ENCODE assay signal across 20 mouse cellular contexts in the genomic region with DNA sequence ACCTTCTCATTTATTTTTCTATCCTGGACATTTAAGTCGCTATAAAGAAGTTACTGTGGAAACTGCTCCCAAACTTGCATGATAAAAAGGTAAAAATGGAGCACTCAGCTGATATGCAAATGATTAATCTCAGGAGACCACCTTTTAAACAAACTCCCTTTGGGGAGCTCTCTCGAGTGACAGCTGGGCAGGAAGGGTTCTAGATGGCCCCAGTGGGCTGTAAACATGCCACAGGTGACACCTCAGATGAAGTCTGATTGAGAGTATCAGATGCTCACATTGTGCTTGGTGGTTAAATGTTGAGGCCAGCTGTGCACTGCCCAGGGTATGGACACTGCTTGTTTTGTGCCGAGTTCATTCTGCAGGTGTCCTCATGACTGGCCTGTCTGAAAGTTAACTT.
"Had no signal": no experiment of that assay in that cellular context is flagged by ENCODE, and none has a peak within 500 bp of the region (broad histone marks: within the 10 kb centered on the region; RNA-seq: fewer than 3 reads in every experiment).

No protein-coding gene starts in this region.

- H3K9me3 ChIP-seq: limb, embryonic 10.5 days; limb, embryonic 13.5 days; liver, embryonic 13.5 days; megakaryocyte, embryonic 14.5 days; midbrain, embryonic 12.5 days; midbrain, embryonic 15.5 days; neural tube, embryonic 12.5 days; neural tube, embryonic 15.5 days; stomach, embryonic 15.5 days had no signal

- H3K4me2 ChIP-seq: limb, embryonic 13.5 days; liver, embryonic 13.5 days; lung, embryonic 14.5 days; midbrain, embryonic 12.5 days; midbrain, embryonic 15.5 days; neural tube, embryonic 12.5 days; neural tube, embryonic 15.5 days; stomach, embryonic 15.5 days had no signal

- H3K4me3 ChIP-seq: limb, embryonic 10.5 days; limb, embryonic 13.5 days; liver, embryonic 13.5 days; megakaryocyte, embryonic 14.5 days; midbrain, embryonic 12.5 days; midbrain, embryonic 15.5 days; neural tube, embryonic 12.5 days; neural tube, embryonic 15.5 days; stomach, embryonic 15.5 days had no signal

- H3K27ac ChIP-seq: limb, embryonic 10.5 days; limb, embryonic 13.5 days; liver, embryonic 13.5 days; midbrain, embryonic 12.5 days; midbrain, embryonic 15.5 days; neural tube, embryonic 12.5 days; neural tube, embryonic 15.5 days; stomach, embryonic 15.5 days had no signal

- DNase-seq: kidney, adult 18-20 months; kidney, adult 9 months; kidney, postnatal 14 days; kidney, postnatal 4 days; liver; liver, embryonic 13.5 days; lung, embryonic 14.5 days; lung, postnatal 10 days; lung, postnatal 36 days; retina, postnatal 1 day; right cerebral cortex, postnatal 25 days; thymus, postnatal 36 days had no signal

- ATAC-seq: midbrain, embryonic 15.5 days had no signal

- H3K9ac ChIP-seq: limb, embryonic 13.5 days; liver, embryonic 13.5 days; lung, embryonic 14.5 days; midbrain, embryonic 12.5 days; midbrain, embryonic 15.5 days; neural tube, embryonic 12.5 days; neural tube, embryonic 15.5 days; stomach, embryonic 15.5 days had no signal

- H3K27me3 ChIP-seq: liver, embryonic 13.5 days; megakaryocyte, embryonic 14.5 days; midbrain, embryonic 12.5 days; midbrain, embryonic 15.5 days; neural tube, embryonic 12.5 days; neural tube, embryonic 15.5 days; stomach, embryonic 15.5 days had no signal

- H3K36me3 ChIP-seq: midbrain, embryonic 12.5 days; midbrain, embryonic 15.5 days; neural tube, embryonic 15.5 days; stomach, embryonic 15.5 days had no signal
